Mouse (Mus musculus) lung, embryonic 14.5 days (tissue): ENCODE measurements around the gene Zfp335. TPM values are rescaled to one million over a fixed set of nuclear protein-coding genes. Genes with fewer than 3 reads are reported as not detected.

Experiments used
- ATAC-seq: fragments of 200-750 bp; cut with Nextera tagmentation; 2 replicates; pipeline ENCODE4 v1.8.0; 2017; ENCODE audit warnings: mild to moderate bottlenecking, moderate TSS enrichment, moderate library complexity; ENCODE audit not compliant: insufficient read depth
- DNase-seq: peaks from one replicate; pipeline ENCODE4 v3.0.0-alpha.2; 2015
- H3K27ac ChIP-seq: fragments of 300-500 bp; sonication (generic); 2 replicates; pipeline ENCODE4 v1.5.1; 2014; ENCODE audit warnings: low read depth, mild to moderate bottlenecking, moderate library complexity
- H3K27me3 ChIP-seq: fragments of 300-500 bp; sonication (generic); 2 replicates; pipeline ENCODE4 v1.6.1; 2014; ENCODE audit warnings: low read length, control low read depth; ENCODE audit not compliant: insufficient read depth
- H3K36me3 ChIP-seq: fragments of 300-500 bp; sonication (generic); 2 replicates; pipeline ENCODE4 v1.6.1; 2014; ENCODE audit warnings: control low read depth; ENCODE audit not compliant: insufficient read depth
- H3K4me1 ChIP-seq: fragments of 300-500 bp; sonication (generic); 2 replicates; pipeline ENCODE4 v1.6.1; 2014; ENCODE audit warnings: antibody characterized with exemption, control low read depth; ENCODE audit not compliant: insufficient read depth
- H3K4me2 ChIP-seq: fragments of 300-500 bp; sonication (generic); 2 replicates; pipeline ENCODE4 v1.6.1; 2014; ENCODE audit warnings: mild to moderate bottlenecking
- H3K4me3 ChIP-seq: fragments of 300-500 bp; sonication (generic); 2 replicates; pipeline ENCODE4 v1.5.1; 2014; ENCODE audit warnings: low read depth, low read length
- H3K9ac ChIP-seq: fragments of 300-500 bp; sonication (generic); 2 replicates; pipeline ENCODE4 v1.6.1; 2014
- H3K9me3 ChIP-seq: fragments of 300-500 bp; sonication (generic); 2 replicates; pipeline ENCODE4 v1.6.1; 2016; ENCODE audit warnings: low read depth, low read length, control low read depth
- CTCF ChIP-seq: IDR thresholded peaks from 2 replicates; pipeline ENCODE4 v1.5.1; 2016; ENCODE audit warnings: antibody characterized with exemption, low read depth
- WGBS: fragments of 180-500 bp; shearing (Covaris S2); extraction: QIAGEN DNeasy Blood & Tissue Kit; methylation state at CpG from one replicate; pipeline ENCODE4 v1.1.7; 2014; 5-methylcytosine and 5-hydroxymethylcytosine counted together
- polyA plus RNA-seq: library from polyadenylated mRNA; unstranded; fragments of >200 nt; fragmentation: Nextera tagmentation; extraction: Ambion mirVana; gene quantifications from 2 replicates; pipeline ENCODE4 v1.2.1, GENCODE M21; 2014

Gene Zfp335
- polyA plus RNA-seq, 1 experiment from 2014 or later, result 15.8 TPM

- Histone ChIP-seq H3K4me1 (no peaks in the 10 kb centered on the region), H3K9me3 (no peaks in the 10 kb centered on the region), H3K4me3 (no peak overlapping the region), H3K9ac (no peak overlapping the region), H3K27ac (no peak overlapping the region), H3K27me3 (no peaks in the 10 kb centered on the region; the same call in 1 of the 2 replicates), H3K4me2 (no peak overlapping the region), H3K36me3 (peaks cover 4% of the 10 kb centered on the region; the same call in 1 of the 2 replicates)
- ATAC-seq (peak; percentile 54), DNase-seq (peak; percentile 89)
- WGBS, result 30% methylated on average over 11 of the region's 11 CpGs
- TF ChIP-seq CTCF, result peak; percentile 89
These were observed 12.7 kb upstream of the Zfp335 start for GRCm38 (mm10) chr2:164924100-164924857.

- H3K27ac ChIP-seq, result no peak overlapping the region
- H3K4me2 ChIP-seq, result no peak overlapping the region
- H3K4me3 ChIP-seq, result no peak overlapping the region
- no peak overlapping the region for H3K9ac ChIP-seq
- peaks cover 6% of the 10 kb centered on the region; the same call in 1 of the 2 replicates for H3K36me3 ChIP-seq
- H3K9me3 ChIP-seq, result no peaks in the 10 kb centered on the region
- no peak for ATAC-seq
- no peak for DNase-seq
- H3K27me3 ChIP-seq, result no peaks in the 10 kb centered on the region; the same call in 1 of the 2 replicates
- TF ChIP-seq CTCF, result no peak
- WGBS, result 44% methylated on average over 4 of the region's 4 CpGs
- H3K4me1 ChIP-seq, result no peaks in the 10 kb centered on the region
These were observed 11.7 kb upstream of the Zfp335 start for GRCm38 (mm10) chr2:164923291-164923690.

- Histone ChIP-seq H3K4me1 (no peaks in the 10 kb centered on the region), H3K9me3 (no peaks in the 10 kb centered on the region), H3K9ac (no peak overlapping the region), H3K4me2 (no peak overlapping the region), H3K36me3 (peaks cover 6% of the 10 kb centered on the region; the same call in 1 of the 2 replicates), H3K27me3 (no peaks in the 10 kb centered on the region; the same call in 1 of the 2 replicates), H3K4me3 (no peak overlapping the region), H3K27ac (no peak overlapping the region)
- TF ChIP-seq CTCF, result no peak
- ATAC-seq, result no peak
- DNase-seq, result no peak
- 34% methylated on average over 7 of the region's 7 CpGs for WGBS
These were observed 10.4 kb upstream of the Zfp335 start for GRCm38 (mm10) chr2:164921984-164922383.

- H3K4me3 ChIP-seq, result no peak overlapping the region
- WGBS, result 70% methylated on average over 4 of the region's 5 CpGs
- peak; percentile 68 for DNase-seq
- H3K4me1 ChIP-seq, result no peaks in the 10 kb centered on the region
- no peak overlapping the region for H3K4me2 ChIP-seq
- TF ChIP-seq CTCF, result peak; percentile 66
- H3K27me3 ChIP-seq, result no peaks in the 10 kb centered on the region
- H3K9ac ChIP-seq, result no peak overlapping the region
- H3K9me3 ChIP-seq, result no peaks in the 10 kb centered on the region
- no peak overlapping the region for H3K27ac ChIP-seq
- H3K36me3 ChIP-seq, result peaks cover 6% of the 10 kb centered on the region; the same call in 1 of the 2 replicates
- ATAC-seq, result no peak
These were observed 6.8 kb upstream of the Zfp335 start for GRCm38 (mm10) chr2:164918325-164918724.

GRCm38 (mm10) chr2:164917371-164917770 is 5.8 kb upstream of the Zfp335 start:
- ATAC-seq, result no peak

GRCm38 (mm10) chr2:164916820-164917219 is 5.3 kb upstream of the Zfp335 start:
- DNase-seq, result no peak
- no peak for ATAC-seq
- H3K9ac ChIP-seq, result no peak overlapping the region
- H3K9me3 ChIP-seq, result no peaks in the 10 kb centered on the region
- H3K4me3 ChIP-seq, result no peak overlapping the region
- H3K36me3 ChIP-seq, result peaks cover 6% of the 10 kb centered on the region; the same call in 1 of the 2 replicates
- no peaks in the 10 kb centered on the region for H3K27me3 ChIP-seq
- no peak for TF ChIP-seq CTCF
- H3K27ac ChIP-seq, result no peak overlapping the region
- 70% methylated on average over 5 of the region's 5 CpGs for WGBS
- no peaks in the 10 kb centered on the region for H3K4me1 ChIP-seq
- H3K4me2 ChIP-seq, result no peak overlapping the region

More at GRCm38 (mm10) chr2:164917371-164917770, 5.8 kb upstream of the Zfp335 start:
- no peak overlapping the region for H3K9ac ChIP-seq
- H3K36me3 ChIP-seq, result peaks cover 6% of the 10 kb centered on the region; the same call in 1 of the 2 replicates
- no peaks in the 10 kb centered on the region for H3K27me3 ChIP-seq
- no peak overlapping the region for H3K27ac ChIP-seq
- no peaks in the 10 kb centered on the region for H3K4me1 ChIP-seq
- TF ChIP-seq CTCF, result no peak
- no peak overlapping the region for H3K4me2 ChIP-seq
- H3K9me3 ChIP-seq, result no peaks in the 10 kb centered on the region
- 56% methylated on average over 10 of the region's 10 CpGs for WGBS
- DNase-seq, result no peak
- no peak overlapping the region for H3K4me3 ChIP-seq

GRCm38 (mm10) chr2:164913428-164913786 is 1.9 kb upstream of the Zfp335 start:
- no peak for ATAC-seq
- Histone ChIP-seq H3K4me3 (no peak overlapping the region), H3K36me3 (peaks cover 11% of the 10 kb centered on the region), H3K4me1 (0 out of 2 replicates have a peak, but pooled peaks cover 6% of the 10 kb centered on the region), H3K27me3 (no peaks in the 10 kb centered on the region), H3K4me2 (no peak overlapping the region), H3K9ac (no peak overlapping the region), H3K9me3 (no peaks in the 10 kb centered on the region), H3K27ac (no peak overlapping the region)
- 82% methylated on average over 2 of the region's 2 CpGs for WGBS
- no peak for TF ChIP-seq CTCF
- peak; percentile 40 for DNase-seq
